Mouse (Mus musculus) liver, adult 2 months (tissue): ENCODE measurements around the gene Macrod1. TPM values are rescaled to one million over a fixed set of nuclear protein-coding genes. Genes with fewer than 3 reads are reported as not detected.

Source experiments
- DNase-seq: peaks from one replicate; pipeline ENCODE4 v3.0.0-alpha.2; 2011; ENCODE audit warnings: low read depth, low spot score; ENCODE audit errors: extremely low read depth
- H3K27ac ChIP-seq: fragments of 200-500 bp; replicated peaks from 2 replicates; pipeline ENCODE4 v1.5.1; 2012; ENCODE audit warnings: low read depth, mild to moderate bottlenecking, control low read depth, inconsistent platforms, low read length; ENCODE audit not compliant: insufficient read depth
- H3K27me3 ChIP-seq: fragments of 200-500 bp; 2 replicates; pipeline ENCODE4 v1.6.1; 2012; ENCODE audit warnings: mild to moderate bottlenecking, moderate library complexity, low read length, inconsistent platforms; ENCODE audit not compliant: control insufficient read depth, insufficient read depth
- H3K36me3 ChIP-seq: fragments of 200-500 bp; 2 replicates; pipeline ENCODE4 v1.6.1; 2012; ENCODE audit warnings: low read length, inconsistent platforms; ENCODE audit not compliant: control insufficient read depth, insufficient read depth
- H3K4me1 ChIP-seq: fragments of 200-500 bp; 2 replicates; pipeline ENCODE4 v1.6.1; 2011; ENCODE audit warnings: low read length; ENCODE audit not compliant: control insufficient read depth, insufficient read depth
- H3K4me3 ChIP-seq: fragments of 200-500 bp; 2 replicates; pipeline ENCODE4 v1.5.1; 2011; ENCODE audit warnings: low read depth, mild to moderate bottlenecking, control low read depth, low read length, moderate library complexity; ENCODE audit not compliant: insufficient read depth
- H3K79me2 ChIP-seq: fragments of 200-500 bp; 2 replicates; pipeline ENCODE4 v1.6.1; 2012; ENCODE audit warnings: inconsistent platforms, mild to moderate bottlenecking, low read length, moderate library complexity; ENCODE audit not compliant: control insufficient read depth, insufficient read depth
- H3K9ac ChIP-seq: fragments of 200-500 bp; 2 replicates; pipeline ENCODE4 v1.6.1; 2012; ENCODE audit warnings: low read depth, mild to moderate bottlenecking, control low read depth, inconsistent platforms, low read length
- CTCF ChIP-seq: fragments of 200-500 bp; IDR thresholded peaks from 2 replicates; pipeline ENCODE4 v1.5.1; 2011; ENCODE audit warnings: low read depth, low read length, control low read depth
- POLR2A ChIP-seq: fragments of 200-500 bp; IDR thresholded peaks from 2 replicates; pipeline ENCODE4 v1.6.1; 2011; ENCODE audit warnings: low read length, control low read depth; ENCODE audit not compliant: insufficient read depth; ENCODE audit errors: extremely low read depth
- WGBS: fragments of 180-500 bp; shearing (Covaris S2); methylation state at CpG from one replicate; pipeline ENCODE4 v1.1.7; 2018; 5-methylcytosine and 5-hydroxymethylcytosine counted together
- polyA plus RNA-seq: library from polyadenylated mRNA; depleted of rRNA; stranded (reverse); fragments of >200 nt; gene quantifications from 2 replicates; pipeline ENCODE4 v1.2.3, GENCODE M21; 2012
- total RNA-seq: library from RNA; depleted of rRNA; stranded (reverse); fragments of >200 nt; gene quantifications from 2 replicates; pipeline ENCODE4 v1.2.3, GENCODE M21; 2014

The Macrod1 gene
- total and polyA plus RNA-seq, 2 experiments: 12.2 to 115 TPM

- under 1% methylated on average over 15 of the region's 15 CpGs for WGBS
- H3K9ac ChIP-seq: peak overlapping the region; percentile 81
Observed at GRCm38 (mm10) chr19:7057722-7058207, 1.2 kb downstream of the Macrod1 start.

DNA sequence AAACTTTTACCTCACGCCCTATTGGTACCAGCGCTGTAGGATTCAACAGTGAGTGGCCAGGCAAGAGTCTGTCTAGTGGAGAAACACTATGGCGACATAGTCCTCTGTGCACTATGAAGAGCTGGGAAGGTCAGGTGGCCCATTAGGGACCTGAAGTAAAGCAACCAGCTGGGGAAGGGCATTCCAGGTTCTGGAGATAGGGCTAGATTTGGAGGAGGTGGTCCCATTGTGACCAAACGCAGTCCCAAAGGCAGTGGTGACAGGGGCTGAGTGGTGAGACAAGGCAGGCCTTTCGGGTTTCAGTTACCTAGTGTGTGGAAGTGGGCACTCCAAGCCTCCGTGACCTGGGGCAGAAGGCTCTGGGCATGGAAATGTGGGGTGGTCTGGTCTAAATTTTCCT, 1.9 kb downstream of the Macrod1 start:
- H3K27ac ChIP-seq: peak overlapping the region; percentile 72; the same call in 1 of the 2 replicates
- no peak for TF ChIP-seq CTCF
- no peak for TF ChIP-seq POLR2A
- H3K27me3 ChIP-seq: no peaks in the 10 kb centered on the region
- H3K4me1 ChIP-seq: peaks cover 14% of the 10 kb centered on the region
- H3K79me2 ChIP-seq: no peaks in the 10 kb centered on the region; the same call in 1 of the 2 replicates
- H3K4me3 ChIP-seq: no peak overlapping the region
- 67% methylated on average over 6 of the region's 6 CpGs for WGBS
- no peak overlapping the region for H3K9ac ChIP-seq
- no peaks in the 10 kb centered on the region for H3K36me3 ChIP-seq
- peak; percentile 72 for DNase-seq

More at GRCm38 (mm10) chr19:7057722-7058207, 1.2 kb downstream of the Macrod1 start:
- Histone ChIP-seq H3K27me3 (no peaks in the 10 kb centered on the region), H3K4me3 (peak overlapping the region; percentile 79), H3K79me2 (no peaks in the 10 kb centered on the region; the same call in 1 of the 2 replicates), H3K36me3 (no peaks in the 10 kb centered on the region), H3K27ac (peak overlapping the region; percentile 82), H3K4me1 (peaks cover 12% of the 10 kb centered on the region)
- TF ChIP-seq POLR2A (peak; percentile 99), CTCF (peak; percentile 36)
- DNase-seq: peak; percentile 93

- Histone ChIP-seq H3K27ac (no peak overlapping the region), H3K36me3 (no peaks in the 10 kb centered on the region), H3K4me3 (no peak overlapping the region), H3K79me2 (peaks cover 2% of the 10 kb centered on the region; the same call in 1 of the 2 replicates), H3K9ac (no peak overlapping the region), H3K4me1 (peaks cover 12% of the 10 kb centered on the region), H3K27me3 (no peaks in the 10 kb centered on the region)
- no peak for DNase-seq
- WGBS: 94% methylated on average over 5 of the region's 5 CpGs
- TF ChIP-seq CTCF (no peak), POLR2A (no peak)
Observed at GRCm38 (mm10) chr19:7062110-7062509, 5.5 kb downstream of the Macrod1 start.

GRCm38 (mm10) chr19:7062916-7063315, 6.3 kb downstream of the Macrod1 start:
- Histone ChIP-seq H3K36me3 (no peaks in the 10 kb centered on the region), H3K4me1 (peaks cover 12% of the 10 kb centered on the region), H3K27me3 (no peaks in the 10 kb centered on the region), H3K9ac (no peak overlapping the region), H3K79me2 (peaks cover 2% of the 10 kb centered on the region; the same call in 1 of the 2 replicates), H3K27ac (peak overlapping the region; percentile 50; the same call in 1 of the 2 replicates), H3K4me3 (no peak overlapping the region)
- TF ChIP-seq POLR2A (no peak), CTCF (no peak)
- WGBS: 34% methylated on average over 8 of the region's 8 CpGs
- peak; percentile 90 for DNase-seq

DNA sequence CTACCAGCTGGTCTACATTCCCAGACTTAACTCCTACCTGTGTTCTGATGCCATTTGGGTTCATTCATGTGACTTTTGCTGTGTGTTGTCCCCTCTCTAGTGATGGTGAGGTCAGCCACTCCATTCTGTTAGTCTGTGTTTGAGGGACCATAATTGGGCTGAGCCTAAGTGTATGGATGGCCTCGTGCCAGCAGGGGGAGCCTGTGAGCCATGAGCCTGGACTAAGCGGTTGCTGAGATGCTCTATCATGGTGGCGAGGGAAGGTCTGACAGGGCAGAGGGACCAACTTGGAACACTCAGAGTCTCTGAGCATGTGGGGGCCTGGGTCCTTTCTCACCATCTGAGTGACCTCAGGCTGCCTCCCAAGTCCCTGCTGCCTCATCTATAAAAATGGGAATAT, 8.0 kb downstream of the Macrod1 start:
- Histone ChIP-seq H3K4me1 (peaks cover 7% of the 10 kb centered on the region; the same call in 1 of the 2 replicates), H3K9ac (no peak overlapping the region), H3K27me3 (no peaks in the 10 kb centered on the region), H3K4me3 (no peak overlapping the region), H3K36me3 (no peaks in the 10 kb centered on the region), H3K27ac (no peak overlapping the region), H3K79me2 (0 out of 2 replicates have a peak, but pooled peaks cover 2% of the 10 kb centered on the region)
- WGBS: 12% methylated on average over 3 of the region's 3 CpGs
- no peak for DNase-seq
- TF ChIP-seq POLR2A (no peak), CTCF (peak; percentile 99)
